Mouse (Mus musculus) heart, embryonic 10.5 days (tissue): ENCODE results near the gene Sapcd1. TPM values are rescaled to one million over a fixed set of nuclear protein-coding genes. Genes with fewer than 3 reads are reported as not detected.
A peak's percentile ranks its signal among the peaks of the same experiment; 100 is the strongest.
"Not testable (repeated sequence)": the region's sequence is repeated elsewhere in the genome, so short reads cannot be mapped to it uniquely, and the experiment has no call there.

ENCODE experiments used
- DNase-seq: peaks from one replicate; pipeline ENCODE4 v3.0.0-alpha.2; 2017; ENCODE audit warnings: low spot score
- H3K27ac ChIP-seq: fragments of 300-500 bp; sonication (generic); 2 replicates; pipeline ENCODE4 v1.5.1; 2016; ENCODE audit warnings: mild to moderate bottlenecking
- H3K27me3 ChIP-seq: fragments of 300-500 bp; sonication (generic); 2 replicates; pipeline ENCODE4 v1.6.1; 2016; ENCODE audit warnings: mild to moderate bottlenecking; ENCODE audit not compliant: poor library complexity, insufficient read depth, severe bottlenecking
- H3K36me3 ChIP-seq: fragments of 300-500 bp; sonication (generic); 2 replicates; pipeline ENCODE4 v1.6.1; 2016; ENCODE audit warnings: mild to moderate bottlenecking, moderate library complexity
- H3K4me1 ChIP-seq: fragments of 300-500 bp; sonication (generic); 2 replicates; pipeline ENCODE4 v1.6.1; 2016; ENCODE audit warnings: mild to moderate bottlenecking
- H3K4me3 ChIP-seq: fragments of 300-500 bp; sonication (generic); 2 replicates; pipeline ENCODE4 v1.5.1; 2016; ENCODE audit warnings: mild to moderate bottlenecking, moderate library complexity
- H3K9me3 ChIP-seq: fragments of 300-500 bp; sonication (generic); 2 replicates; pipeline ENCODE4 v1.6.1; 2016; ENCODE audit warnings: mild to moderate bottlenecking, moderate library complexity
- WGBS: fragments of 180-500 bp; shearing (Covaris S2); methylation state at CpG from one replicate; pipeline ENCODE4 v1.1.7; 2016; 5-methylcytosine and 5-hydroxymethylcytosine counted together
- polyA plus RNA-seq: library from polyadenylated mRNA; unstranded; fragments of >200 nt; fragmentation: Nextera tagmentation; extraction: Ambion mirVana; gene quantifications from 2 replicates; pipeline ENCODE4 v1.2.1, GENCODE M21; 2016

The Sapcd1 gene
- polyA plus RNA-seq, 1 experiment from 2014 or later, result 4.0 TPM

DNA sequence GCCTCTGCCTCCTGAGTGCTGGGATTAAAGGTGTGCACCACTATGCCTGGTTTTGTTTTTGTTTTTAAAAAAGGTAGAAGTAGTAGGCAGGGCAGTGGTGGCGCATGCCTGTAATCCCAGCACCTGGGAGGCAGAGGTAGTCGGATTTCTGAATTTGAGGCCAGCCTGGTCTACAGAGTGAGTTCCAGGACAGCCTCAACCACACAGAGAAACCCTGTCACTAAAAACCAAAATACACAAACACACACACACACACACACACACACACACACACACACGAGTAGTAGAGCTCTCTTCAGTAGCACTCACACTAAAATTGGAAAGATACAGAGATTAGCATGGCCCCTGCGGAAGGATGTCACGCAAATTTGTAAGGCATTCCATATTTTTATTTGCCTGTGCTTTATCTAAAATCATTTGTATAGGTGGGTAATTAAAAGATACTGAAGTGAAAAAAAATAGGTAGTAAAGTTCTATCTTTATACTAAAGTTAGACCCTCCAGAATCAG lies 21.2 kb upstream of the Sapcd1 start:
- peak overlapping the region; percentile 98 for H3K27ac ChIP-seq
- peaks cover 22% of the 10 kb centered on the region for H3K36me3 ChIP-seq
- H3K27me3 ChIP-seq, result no peaks in the 10 kb centered on the region
- H3K4me1 ChIP-seq, result peaks cover 76% of the 10 kb centered on the region
- no peaks in the 10 kb centered on the region for H3K9me3 ChIP-seq
- no peak for DNase-seq
- 58% methylated on average over 5 of the region's 5 CpGs for WGBS
- peak overlapping the region; percentile 80 for H3K4me3 ChIP-seq

DNA sequence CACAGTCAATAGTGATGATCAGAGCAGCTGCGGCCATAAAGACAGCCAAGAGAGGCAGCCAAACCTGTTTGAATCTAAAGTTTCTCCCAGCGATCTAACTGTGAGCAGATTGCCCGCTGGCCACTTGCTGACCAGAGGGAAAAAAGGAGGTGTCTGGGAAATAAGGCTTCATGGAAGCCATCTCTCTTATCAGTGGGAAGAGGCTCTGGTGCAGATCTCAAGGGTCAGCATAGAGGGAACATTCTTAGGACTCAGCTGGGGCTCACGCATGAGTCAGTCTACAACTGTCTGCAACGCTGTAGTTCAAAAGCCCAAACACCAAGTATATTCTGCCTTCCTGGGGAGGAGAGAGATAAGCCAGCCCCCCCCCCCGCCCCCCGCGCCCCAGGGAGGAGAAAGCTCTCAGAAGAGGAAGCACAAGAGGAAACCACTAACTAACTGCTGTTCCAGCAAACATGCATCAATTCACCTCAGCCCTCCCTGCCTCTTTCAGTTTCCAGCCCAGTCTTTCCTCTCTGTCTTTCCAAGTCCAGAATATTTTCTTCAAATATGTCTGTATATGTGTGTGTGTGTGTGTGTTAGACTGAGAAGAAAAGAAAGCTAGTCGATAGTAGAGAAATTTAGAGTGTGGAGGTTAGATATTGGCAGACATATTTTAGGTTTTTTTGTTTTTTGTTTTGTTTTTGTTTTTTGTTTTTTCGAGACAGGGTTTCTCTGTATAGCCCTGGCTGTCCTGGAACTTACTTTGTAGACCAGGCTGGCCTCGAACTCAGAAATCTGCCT lies 20.5 kb upstream of the Sapcd1 start:
- WGBS, result 20% methylated on average over 11 of the region's 11 CpGs
- Histone ChIP-seq H3K9me3 (no peaks in the 10 kb centered on the region), H3K4me1 (peaks cover 81% of the 10 kb centered on the region), H3K4me3 (peak overlapping the region; percentile 72), H3K36me3 (peaks cover 15% of the 10 kb centered on the region), H3K27ac (peak overlapping the region; percentile 98), H3K27me3 (no peaks in the 10 kb centered on the region)
- no peak for DNase-seq

DNA sequence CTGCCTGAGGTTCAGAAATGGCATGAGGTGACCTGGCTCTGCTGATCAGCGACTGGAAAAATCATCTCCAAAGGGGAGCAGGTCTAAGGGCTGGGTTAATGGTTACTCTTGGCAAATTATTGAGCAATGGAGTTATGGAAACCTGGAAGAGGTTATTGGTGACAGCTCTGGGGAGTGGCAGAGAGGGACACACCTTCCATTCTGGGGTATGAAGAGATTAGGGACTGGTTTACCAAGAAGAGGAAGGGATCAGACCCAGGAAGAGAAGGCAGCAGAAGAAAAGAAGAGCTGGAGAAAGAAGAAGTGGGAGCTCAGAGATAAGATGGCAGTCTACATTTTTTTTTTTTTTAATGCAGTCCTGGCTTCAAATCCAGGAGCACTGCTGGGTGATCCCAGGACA lies 19.9 kb upstream of the Sapcd1 start:
- DNase-seq, result no peak
- H3K36me3 ChIP-seq, result peaks cover 9% of the 10 kb centered on the region
- H3K4me1 ChIP-seq, result peaks cover 77% of the 10 kb centered on the region
- peak overlapping the region; percentile 98 for H3K27ac ChIP-seq
- H3K27me3 ChIP-seq, result no peaks in the 10 kb centered on the region
- peak overlapping the region; percentile 72 for H3K4me3 ChIP-seq
- 43% methylated on average over 1 of the region's 1 CpGs for WGBS
- no peaks in the 10 kb centered on the region for H3K9me3 ChIP-seq

DNA sequence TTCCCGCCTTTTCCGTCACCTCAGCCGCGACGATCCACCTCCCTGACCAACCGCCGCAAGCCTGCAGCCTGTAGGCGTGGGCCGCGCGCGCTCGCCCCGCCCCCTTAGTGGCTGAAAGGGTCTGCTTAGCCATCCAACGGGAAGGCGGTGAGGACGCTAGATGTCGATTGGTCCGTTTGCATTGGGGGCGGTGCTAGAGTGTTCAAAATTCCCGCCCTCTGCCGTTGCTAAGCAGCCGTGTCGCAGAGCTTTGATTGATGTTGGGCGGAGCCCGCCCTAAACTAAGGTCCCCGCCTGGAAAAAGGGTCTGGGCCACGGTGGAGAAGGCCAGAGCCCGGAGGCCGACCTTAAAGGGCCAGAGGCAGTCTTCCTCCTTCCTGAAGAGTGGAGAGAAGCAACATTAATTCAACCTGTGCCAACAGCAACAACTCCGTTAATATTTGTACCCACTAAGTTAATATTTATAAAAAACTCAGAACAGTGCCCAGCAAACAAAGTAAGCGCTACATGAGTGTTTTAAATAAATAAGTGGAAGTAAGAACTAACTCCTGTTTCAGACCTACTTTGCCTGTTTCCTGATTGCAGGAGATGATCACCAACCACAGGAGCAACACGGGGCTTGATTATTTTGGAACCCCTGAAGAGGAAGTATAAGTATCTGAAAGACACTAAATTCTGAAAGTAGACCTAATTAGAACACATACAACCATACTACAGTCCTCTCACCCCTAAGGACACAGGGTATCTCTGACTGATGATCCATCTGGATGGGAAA lies 19.1 kb upstream of the Sapcd1 start, which contains the start of gene Msh5:
Gene Msh5, minus strand, starts transcription at position 65 of the 775 bp plus-strand sequence.
- H3K4me3 ChIP-seq, result peak within 1 kb of the TSS; percentile 72
- peak within 1 kb of the TSS; percentile 98 for H3K27ac ChIP-seq
- 2% methylated on average over 33 of the region's 33 CpGs for WGBS
- no peaks in the 10 kb centered on the region for H3K27me3 ChIP-seq
- no peaks in the 10 kb centered on the region for H3K9me3 ChIP-seq
- DNase-seq, result peak; percentile 100
- H3K36me3 ChIP-seq, result 0 out of 2 replicates have a peak, but pooled peaks cover under 1% of the 10 kb centered on the region
- peaks cover 68% of the 10 kb centered on the region for H3K4me1 ChIP-seq

DNA sequence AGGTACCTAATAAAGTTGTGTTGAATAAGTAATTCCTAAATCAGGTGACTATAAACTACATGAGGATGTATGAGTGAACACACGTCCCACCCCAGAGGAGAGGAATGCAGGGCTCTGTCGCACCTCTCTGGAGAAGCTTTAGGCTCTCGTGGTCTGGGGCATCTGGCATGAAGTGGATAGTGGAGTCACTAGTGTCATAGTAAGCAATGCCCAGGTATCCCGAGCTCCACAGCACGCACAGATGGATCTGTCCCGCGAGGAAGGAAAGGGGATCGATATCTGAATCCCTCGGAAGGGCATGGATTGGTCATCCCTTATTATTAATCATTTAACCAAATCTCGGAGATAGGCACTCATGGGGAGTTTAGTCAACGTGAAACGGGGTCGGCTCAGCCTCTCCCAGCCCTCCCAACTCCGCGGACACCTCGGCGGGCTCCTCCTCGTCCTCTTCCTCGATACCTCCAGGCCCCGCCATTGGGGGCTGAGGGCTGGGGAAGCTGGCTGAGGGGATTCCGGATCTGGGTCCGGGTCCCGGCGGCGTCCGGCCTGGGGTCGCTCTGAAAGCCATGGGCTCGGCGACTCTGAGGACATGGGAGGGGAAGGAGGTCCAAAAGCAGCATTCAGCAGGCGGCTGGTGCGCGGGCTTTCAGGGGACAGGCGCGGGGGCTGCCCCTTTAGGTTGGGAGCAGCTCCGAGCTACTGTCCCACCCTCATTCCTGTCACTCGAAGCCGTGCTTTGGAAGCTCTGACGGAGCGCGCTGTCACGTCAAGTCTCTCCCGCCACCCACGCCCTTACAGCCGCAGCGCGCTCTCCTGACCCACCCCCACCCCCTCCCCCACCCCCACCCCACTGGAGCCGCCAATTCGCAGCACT lies 18.2 kb upstream of the Sapcd1 start:
- Histone ChIP-seq H3K9me3 (no peaks in the 10 kb centered on the region), H3K27me3 (no peaks in the 10 kb centered on the region), H3K36me3 (no peaks in the 10 kb centered on the region), H3K27ac (peak overlapping the region; percentile 98), H3K4me3 (peak overlapping the region; percentile 72), H3K4me1 (peaks cover 63% of the 10 kb centered on the region)
- WGBS, result 4% methylated on average over 47 of the region's 48 CpGs
- DNase-seq, result no peak

DNA sequence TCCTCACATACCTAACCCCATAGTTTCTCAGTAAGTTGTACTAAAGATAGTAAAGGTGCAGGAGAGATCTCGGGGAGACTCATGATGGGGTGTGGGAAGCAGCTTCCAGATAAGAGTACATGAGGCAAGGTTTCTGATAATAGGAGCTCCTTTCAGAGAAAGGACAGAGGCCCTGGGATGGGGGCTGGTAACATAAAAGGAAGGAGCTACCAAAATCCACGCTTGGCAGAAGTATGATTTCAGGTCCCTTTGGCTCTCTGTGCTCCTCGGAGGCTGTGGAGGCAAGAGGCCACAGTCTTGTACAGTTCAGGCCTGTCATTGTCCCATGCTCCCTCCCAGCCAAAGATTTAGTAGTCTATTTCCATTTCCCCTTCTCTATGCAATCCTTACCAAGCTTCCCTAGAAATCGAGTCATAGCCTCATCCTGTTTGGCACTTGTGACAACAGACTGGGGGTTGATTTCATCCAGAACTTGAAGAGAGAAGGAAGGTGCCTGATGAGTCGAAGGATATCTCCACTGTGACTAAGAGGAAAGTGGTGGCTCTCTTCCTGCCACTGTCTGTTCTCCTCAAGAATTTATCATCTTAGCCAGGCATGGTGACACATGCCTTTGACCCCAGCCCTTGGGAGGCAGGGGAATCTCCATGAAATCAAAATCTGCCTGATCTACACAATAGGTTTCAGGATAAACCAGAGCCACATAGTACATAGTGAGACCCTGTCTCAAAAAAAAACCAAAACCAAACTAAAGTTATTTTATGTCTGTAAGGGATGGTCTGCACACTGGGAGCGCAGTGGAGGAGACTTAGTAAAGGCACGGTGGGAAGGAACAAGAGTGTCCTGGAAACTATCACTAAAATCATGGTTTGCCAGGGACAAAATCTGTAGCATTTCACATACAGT lies 17.3 kb upstream of the Sapcd1 start:
- H3K27ac ChIP-seq, result peak overlapping the region; percentile 98
- DNase-seq, result peak; percentile 78
- H3K27me3 ChIP-seq, result no peaks in the 10 kb centered on the region
- H3K36me3 ChIP-seq, result no peaks in the 10 kb centered on the region
- peaks cover 63% of the 10 kb centered on the region for H3K4me1 ChIP-seq
- H3K4me3 ChIP-seq, result peak overlapping the region; percentile 72
- 45% methylated on average over 7 of the region's 7 CpGs for WGBS
- H3K9me3 ChIP-seq, result no peaks in the 10 kb centered on the region

DNA sequence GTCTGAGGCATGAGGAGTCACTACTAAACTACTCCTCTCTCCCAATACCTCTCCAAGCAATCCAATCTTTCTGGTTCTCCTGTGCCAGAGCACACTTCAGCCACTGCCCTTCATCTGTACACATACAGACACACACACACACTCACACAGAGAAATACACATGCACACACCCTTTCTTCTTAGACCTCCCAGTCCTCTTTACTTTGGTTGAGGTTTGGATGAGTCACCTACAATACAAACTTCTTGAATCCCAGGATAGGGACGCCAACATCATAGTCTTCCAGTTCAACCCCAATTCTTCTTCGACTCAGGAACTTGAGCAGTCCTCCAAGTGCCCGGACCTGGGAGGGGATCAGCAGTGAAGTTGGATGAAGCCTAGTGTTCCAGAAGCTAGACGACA lies 16.0 kb upstream of the Sapcd1 start:
- H3K36me3 ChIP-seq, result no peaks in the 10 kb centered on the region
- H3K4me1 ChIP-seq, result peaks cover 50% of the 10 kb centered on the region
- peak overlapping the region; percentile 98 for H3K27ac ChIP-seq

DNA sequence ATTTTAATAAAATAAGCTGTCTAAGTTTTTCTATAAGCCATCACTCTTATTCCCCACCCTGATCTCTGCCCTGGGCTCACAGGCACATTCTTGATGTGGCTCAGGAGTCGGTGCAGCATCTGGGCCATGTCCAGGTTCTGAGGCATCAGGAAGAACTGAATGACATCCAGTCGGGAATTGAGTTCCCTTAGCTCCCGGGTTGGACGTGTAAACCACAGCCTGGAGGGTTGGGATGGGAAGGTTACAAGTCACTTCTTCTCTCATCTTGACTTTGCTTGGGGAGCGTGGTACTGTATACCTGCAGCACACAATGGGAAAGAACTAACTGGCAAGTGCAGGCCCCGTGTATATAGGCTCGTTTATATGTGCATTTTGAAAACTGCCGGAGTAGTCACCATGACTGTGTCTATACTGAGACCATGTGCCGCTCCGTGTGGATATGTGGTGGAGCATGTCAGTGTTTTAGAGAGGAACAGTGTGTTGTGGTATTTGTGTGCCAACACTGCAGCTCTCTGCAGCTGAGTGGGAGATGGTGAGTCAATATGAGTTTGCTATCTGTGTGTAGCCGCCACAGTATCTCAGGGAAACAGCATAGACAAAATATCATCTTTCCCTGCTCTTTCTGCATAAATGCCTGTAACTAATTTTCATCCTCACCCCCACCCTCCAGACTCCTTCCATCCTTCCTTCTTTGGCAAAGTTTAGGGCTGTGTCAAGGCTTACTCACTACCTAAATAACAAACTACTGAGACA lies 11.5 kb upstream of the Sapcd1 start:
- H3K4me3 ChIP-seq, result no peak overlapping the region
- H3K27ac ChIP-seq, result no peak overlapping the region
- WGBS, result 85% methylated on average over 11 of the region's 11 CpGs
- no peaks in the 10 kb centered on the region for H3K36me3 ChIP-seq
- peaks cover 8% of the 10 kb centered on the region for H3K4me1 ChIP-seq
- no peaks in the 10 kb centered on the region for H3K27me3 ChIP-seq
- no peaks in the 10 kb centered on the region for H3K9me3 ChIP-seq
- DNase-seq, result no peak

More for the DNA sequence above, 16.0 kb upstream of the Sapcd1 start:
- no peaks in the 10 kb centered on the region for H3K9me3 ChIP-seq
- 79% methylated on average over 4 of the region's 4 CpGs for WGBS
- DNase-seq, result no peak
- no peaks in the 10 kb centered on the region for H3K27me3 ChIP-seq
- H3K4me3 ChIP-seq, result no peak overlapping the region

DNA sequence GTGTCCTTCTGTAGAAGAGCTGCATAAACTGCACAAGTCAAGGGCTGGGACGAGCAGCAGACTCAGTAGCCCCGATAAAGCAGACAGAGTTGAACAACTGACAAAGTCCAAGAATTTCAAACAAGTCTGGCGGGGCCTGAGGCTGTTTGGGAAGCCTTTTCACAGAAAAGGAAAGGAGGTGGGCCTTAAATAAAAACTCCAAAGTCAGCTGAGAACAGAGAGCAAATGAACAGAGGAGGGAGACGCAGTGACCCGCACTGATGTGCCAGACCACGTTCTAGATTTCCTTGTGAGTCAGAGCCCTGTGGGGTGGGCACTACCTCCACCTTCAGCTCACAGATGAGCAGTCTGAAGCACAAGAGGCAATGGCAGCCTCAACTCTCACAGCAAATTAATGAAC lies 7.1 kb upstream of the Sapcd1 start:
- H3K4me3 ChIP-seq, result no peak overlapping the region
- 70% methylated on average over 6 of the region's 6 CpGs for WGBS
- H3K27me3 ChIP-seq, result peaks cover 7% of the 10 kb centered on the region; the same call in 1 of the 2 replicates
- H3K27ac ChIP-seq, result no peak overlapping the region
- no peak for DNase-seq
- H3K9me3 ChIP-seq, result no peaks in the 10 kb centered on the region
- peaks cover 9% of the 10 kb centered on the region for H3K4me1 ChIP-seq
- H3K36me3 ChIP-seq, result no peaks in the 10 kb centered on the region

DNA sequence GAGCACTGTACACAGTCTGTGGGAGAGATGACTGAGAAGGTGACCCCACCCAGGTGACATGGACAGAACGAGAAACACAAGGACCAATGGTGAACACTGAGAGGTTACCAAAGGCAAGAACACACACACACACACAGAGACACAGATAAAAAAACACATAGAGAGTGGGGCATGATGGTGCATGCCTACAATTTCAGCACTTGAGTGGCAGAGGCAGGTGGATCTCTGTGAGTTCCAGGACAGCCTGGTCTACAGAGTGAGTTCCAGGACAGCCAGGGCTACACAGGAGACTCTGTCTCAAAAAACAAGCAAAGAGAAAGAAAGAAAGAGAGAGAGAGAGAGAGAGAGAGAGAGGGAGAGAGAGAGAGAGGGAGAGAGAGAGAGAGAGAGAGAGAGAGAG lies 5.9 kb upstream of the Sapcd1 start:
- peaks cover 19% of the 10 kb centered on the region for H3K4me1 ChIP-seq
- WGBS, result 70% methylated on average over 1 of the region's 1 CpGs
- not testable (repeated sequence) for H3K27ac ChIP-seq, H3K9me3 ChIP-seq, H3K36me3 ChIP-seq, H3K27me3 ChIP-seq, DNase-seq, H3K4me3 ChIP-seq

DNA sequence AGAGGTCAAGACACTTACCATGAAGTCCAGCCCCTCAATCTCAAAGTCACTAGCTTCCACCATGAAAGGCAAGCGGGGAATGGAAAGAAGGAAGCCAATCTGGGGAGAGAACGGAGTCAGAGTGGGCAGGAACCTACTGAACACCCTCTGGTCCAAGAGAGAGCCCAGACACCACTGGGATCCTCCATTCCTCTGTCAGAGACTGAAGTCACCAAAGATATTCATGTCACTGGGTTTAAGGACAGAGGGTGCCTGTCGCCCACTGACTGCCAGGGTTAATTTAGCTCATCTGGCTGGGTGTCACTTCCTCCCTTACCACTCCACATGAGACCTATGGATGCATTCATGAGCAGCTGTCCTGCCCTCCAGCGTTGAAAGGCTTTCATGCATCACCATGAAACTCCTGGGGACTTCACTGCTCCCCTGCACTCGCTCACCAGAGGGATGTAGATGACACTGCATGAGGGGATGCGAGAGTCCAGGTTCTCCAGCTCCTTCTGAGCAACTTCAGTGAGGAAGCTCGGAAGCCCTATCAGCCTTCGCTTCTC lies 4.6 kb upstream of the Sapcd1 start:
- Histone ChIP-seq H3K4me1 (peaks cover 24% of the 10 kb centered on the region), H3K9me3 (no peaks in the 10 kb centered on the region), H3K27me3 (peaks cover 7% of the 10 kb centered on the region; the same call in 1 of the 2 replicates), H3K4me3 (no peak overlapping the region), H3K27ac (no peak overlapping the region), H3K36me3 (no peaks in the 10 kb centered on the region)
- DNase-seq, result no peak
- 64% methylated on average over 8 of the region's 8 CpGs for WGBS
